Mouse (Mus musculus) bone marrow, adult 2 months (tissue): ENCODE results near the gene Dctpp1.

ENCODE experiments used
- CTCF ChIP-seq: fragments of 200-500 bp; IDR thresholded peaks from 2 replicates; pipeline ENCODE4 v1.5.1; 2011; ENCODE audit warnings: low read length, control low read depth; ENCODE audit not compliant: control insufficient read depth, insufficient read depth
- POLR2A ChIP-seq: fragments of 200-500 bp; IDR thresholded peaks from 2 replicates; pipeline ENCODE4 v1.6.1; 2011; ENCODE audit warnings: low read depth, mild to moderate bottlenecking, control low read depth, low read length, borderline replicate concordance; ENCODE audit not compliant: control insufficient read depth

DNA sequence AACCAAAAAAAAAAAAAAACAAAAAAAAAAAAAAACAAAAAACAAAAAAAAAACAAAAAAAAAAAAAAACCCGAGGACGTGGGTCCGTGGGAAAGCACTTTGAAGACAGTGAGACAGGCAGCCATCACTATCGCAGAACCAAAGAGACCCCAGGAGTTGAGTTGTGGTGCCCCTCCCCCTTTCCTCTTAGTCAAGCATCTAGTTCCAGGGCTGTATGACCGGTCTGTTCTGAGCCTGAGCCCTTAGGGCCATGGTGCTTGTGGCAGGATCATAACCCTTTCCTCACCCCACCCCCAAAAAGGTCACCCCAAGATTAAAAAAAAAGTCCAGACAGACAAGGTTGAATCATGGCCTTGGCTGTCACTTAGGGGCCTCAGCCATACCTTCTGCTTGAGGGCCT lies 44.2 kb downstream of the Dctpp1 start:
- no peak for TF ChIP-seq CTCF
- TF ChIP-seq POLR2A: no peak
